Mouse (Mus musculus): Measurements from ENCODE around the gene Gga3. TPM values are rescaled to one million over a fixed set of nuclear protein-coding genes. Genes with fewer than 3 reads are reported as not detected.

The Gga3 gene
- total RNA-seq, 2 experiments from 2014 or later, result 17.8 to 19.0 TPM

DNA sequence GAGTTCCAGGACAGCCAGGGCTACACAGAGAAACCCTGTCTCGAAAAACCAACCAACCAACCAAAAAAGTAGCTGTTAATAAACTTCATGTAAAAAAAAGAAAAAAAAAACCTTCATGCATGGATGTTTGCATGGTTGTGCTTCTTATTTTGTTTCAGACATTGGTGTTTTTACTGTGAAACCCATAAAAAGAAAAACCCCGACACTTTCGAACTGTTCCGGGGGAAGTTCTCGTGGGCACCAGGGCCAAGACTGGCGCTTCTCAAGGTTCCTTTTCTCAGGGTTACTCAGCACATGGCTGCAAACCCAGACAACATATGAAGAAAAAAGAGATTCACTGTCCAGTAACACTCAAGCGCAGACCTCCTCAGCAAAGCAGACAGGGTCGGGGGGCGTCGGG is 29.0 kb upstream of the Gga3 start:
- intact Hi-C loops (cut with DNase I), result no loop called here
- no peak for DNase-seq

- intact Hi-C loops (cut with DNase I), result no loop called here
- no peak for DNase-seq
Observed at GRCm38 (mm10) chr11:115632247-115632646, 28.4 kb upstream of the Gga3 start.

GRCm38 (mm10) chr11:115631505-115631890 is 27.6 kb upstream of the Gga3 start:
- intact Hi-C loops (cut with DNase I), result no loop called here

GRCm38 (mm10) chr11:115630532-115631504 is 27.0 kb upstream of the Gga3 start:
- intact Hi-C loops (cut with DNase I), result no loop called here

More at GRCm38 (mm10) chr11:115631505-115631890, 27.6 kb upstream of the Gga3 start:
- peak; percentile 40 to 65 for DNase-seq

DNA sequence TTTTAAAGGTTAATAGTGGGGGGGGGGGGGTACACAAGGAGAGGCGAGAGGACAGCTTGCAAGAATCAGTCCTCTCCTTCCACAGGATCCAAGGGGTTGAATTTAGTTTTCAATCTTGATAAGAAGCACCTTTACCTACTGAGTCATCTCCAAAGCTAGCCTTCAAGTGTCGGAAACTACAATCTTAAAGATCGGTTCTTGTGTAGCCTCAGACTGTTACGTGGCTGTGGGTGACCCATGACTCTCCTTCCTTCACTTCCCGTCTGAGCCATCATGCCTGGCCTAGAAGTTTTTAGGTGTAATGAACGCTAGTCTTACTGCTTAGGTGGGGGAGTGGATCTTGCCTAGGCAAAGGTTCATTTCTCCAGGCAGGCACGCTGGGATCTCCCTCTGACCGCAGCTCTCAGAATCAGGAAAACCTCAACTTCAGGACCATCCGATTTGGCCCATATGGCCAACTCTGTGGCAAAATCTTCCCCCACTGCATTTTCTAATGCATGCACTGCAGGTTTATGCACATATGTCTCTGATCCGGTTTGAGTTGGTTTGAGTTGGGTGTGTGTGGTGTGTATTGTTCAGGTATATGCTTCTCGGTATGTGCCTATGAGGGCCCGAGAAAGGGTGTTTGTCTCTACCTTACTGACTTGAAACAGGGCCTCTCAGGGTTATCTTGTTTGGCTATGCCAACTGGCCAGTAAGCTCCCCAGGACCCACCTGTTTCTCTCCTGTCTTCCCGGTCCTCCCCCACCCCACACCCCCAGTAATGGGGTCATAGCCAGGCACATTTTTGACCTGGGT is 26.1 kb upstream of the Gga3 start:
- intact Hi-C loops (cut with DNase I), result no loop called here
- DNase-seq, result no peak

More at GRCm38 (mm10) chr11:115630532-115631504, 27.0 kb upstream of the Gga3 start:
- DNase-seq, result peak in 1 of 2 experiments; percentile 38

- intact Hi-C loops (cut with DNase I), result no loop called here
- DNase-seq, result no peak
Observed at GRCm38 (mm10) chr11:115628465-115629101, 24.7 kb upstream of the Gga3 start.

GRCm38 (mm10) chr11:115627705-115628464 is 24.0 kb upstream of the Gga3 start, which contains the start of gene Slc25a19:
Slc25a19 (minus strand) TSS chr11:115628295.
- DNase-seq, result peak; percentile 98
- intact Hi-C loops (cut with DNase I), result no loop called here

DNA sequence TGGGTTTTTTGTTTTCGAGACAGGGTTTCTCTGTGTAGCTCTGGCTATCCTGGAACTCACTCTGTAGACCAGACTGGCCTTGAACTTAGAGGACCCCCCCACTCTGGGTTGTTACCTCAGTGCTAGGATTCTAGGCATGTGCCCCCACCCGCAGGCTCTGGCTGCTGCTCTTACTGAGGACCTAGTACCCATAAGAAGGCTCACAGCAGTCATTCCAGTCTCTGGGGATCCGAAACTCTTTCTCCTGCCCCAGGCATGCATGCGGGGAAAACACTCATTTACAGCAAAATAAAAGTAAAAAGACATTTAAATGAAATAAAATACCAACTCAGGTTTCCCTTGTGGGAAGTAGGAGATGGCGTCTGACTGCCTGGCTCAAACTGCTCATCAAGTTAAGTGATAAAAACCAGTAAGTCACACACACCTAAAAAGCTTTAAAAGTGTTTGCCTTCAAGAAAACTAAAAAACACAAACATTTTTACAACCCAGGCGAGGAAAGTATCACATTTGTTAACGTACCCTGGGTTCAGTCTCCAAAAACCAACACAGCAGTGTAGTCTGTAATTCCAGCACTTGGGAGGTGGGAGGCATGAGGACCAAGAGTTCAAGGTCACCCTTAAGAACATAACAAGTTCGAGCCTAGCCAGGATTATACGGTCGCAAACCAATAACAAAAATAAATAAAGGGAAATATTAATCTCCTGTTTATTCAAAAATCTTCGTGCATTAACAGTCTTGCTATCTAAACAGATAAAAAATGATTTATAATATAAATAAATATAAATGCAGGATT is 23.2 kb upstream of the Gga3 start:
- DNase-seq, result no peak
- intact Hi-C loops (cut with DNase I), result no loop called here

DNA sequence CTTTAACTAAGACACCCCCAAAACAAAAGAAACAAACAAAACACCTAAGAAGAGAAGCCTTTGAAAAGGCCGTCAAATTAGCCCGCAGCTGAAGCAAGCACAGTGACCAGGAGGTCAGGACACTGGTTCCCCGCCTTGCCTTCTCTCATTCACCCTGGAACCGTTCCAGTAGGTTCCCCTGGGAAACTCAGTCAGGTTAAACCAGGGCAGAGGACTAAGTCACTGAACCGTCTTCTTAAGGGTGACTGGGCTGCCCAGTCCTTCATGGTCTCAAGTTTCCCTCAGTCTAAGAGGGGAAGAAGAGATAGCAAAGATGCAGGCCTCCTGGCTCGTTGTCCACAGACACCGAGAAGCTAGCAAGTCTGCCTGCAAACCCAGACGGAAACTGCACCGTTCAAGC is 22.0 kb upstream of the Gga3 start:
- intact Hi-C loops (cut with DNase I), result no loop called here
- DNase-seq, result peak in 1 of 2 experiments; percentile 46

DNA sequence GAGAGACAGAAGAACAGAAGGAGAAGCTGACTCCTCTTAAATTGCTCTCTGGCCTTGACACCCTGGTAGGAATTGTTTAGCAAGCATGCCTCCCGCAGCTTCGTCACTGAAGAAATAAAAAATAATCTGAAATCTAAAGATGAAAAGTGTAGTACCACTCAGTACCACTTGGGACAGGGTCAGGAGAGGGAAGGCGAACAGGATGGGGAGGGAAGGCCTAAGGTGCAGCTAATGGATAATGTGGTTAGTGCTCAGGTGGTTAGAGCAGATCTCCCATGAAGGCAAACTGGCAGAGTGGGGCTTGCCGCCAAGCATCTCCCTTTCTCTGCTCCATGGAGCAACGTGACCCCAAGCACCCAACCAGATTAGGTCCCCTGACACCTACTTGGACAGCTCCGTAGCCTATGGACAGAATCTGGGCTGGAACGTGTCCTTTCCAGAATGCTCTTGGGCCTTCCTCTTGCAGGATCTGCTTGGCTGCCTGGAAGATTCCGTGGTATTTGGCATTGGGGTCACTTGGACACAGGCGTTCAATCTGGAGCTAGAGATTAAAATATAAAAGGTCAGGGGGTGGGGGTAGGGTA is 19.7 kb upstream of the Gga3 start:
- no peak for DNase-seq
- intact Hi-C loops (cut with DNase I), result no loop called here

GRCm38 (mm10) chr11:115619949-115620348 is 16.1 kb upstream of the Gga3 start:
- intact Hi-C loops (cut with DNase I), result no loop called here
- no peak for DNase-seq

DNA sequence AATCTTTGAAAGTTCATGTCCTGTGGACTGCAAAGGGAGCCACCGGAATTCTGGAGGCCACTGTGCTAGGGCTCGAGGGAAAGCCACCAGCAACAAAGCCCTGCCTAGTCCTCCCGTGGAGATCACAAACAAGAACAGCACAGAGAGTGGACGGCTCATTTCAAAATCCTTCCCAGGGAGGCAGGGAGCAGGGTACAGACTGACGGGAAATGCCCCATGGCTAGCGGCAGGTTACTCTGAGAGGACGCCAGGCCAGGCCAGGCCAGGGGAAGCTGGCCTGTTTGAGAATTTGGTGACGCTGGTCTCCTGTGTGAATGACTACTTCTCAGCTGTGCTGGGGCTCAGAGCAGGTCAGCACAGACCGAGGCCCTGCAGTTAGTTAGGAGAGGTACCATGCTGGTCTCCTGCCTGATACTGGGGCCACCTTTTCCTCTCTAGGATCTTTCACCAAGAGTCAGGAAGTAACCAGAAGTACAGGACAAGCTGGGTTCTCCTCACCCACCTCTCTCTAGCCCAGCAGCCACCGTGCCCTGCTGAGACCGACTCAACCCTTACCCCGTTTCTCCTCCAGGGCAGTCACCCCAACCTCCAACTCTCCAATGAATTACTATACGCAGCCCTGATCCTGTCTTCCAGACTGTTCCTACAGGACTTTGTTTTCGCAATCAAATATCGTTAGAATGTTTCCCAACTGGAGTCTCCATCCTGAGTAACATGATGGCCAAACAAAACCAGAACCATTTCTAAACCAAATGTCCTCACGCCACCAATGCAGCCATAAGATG is 15.1 kb upstream of the Gga3 start:
- no peak for DNase-seq
- intact Hi-C loops (cut with DNase I), result no loop called here

GRCm38 (mm10) chr11:115618001-115618400 is 14.2 kb upstream of the Gga3 start:
- DNase-seq, result no peak
- intact Hi-C loops (cut with DNase I), result no loop called here

- intact Hi-C loops (cut with DNase I), result no loop called here
- DNase-seq, result no peak
Observed at GRCm38 (mm10) chr11:115616893-115617292, 13.0 kb upstream of the Gga3 start.

- intact Hi-C loops (cut with DNase I), result no loop called here
- no peak for DNase-seq
Observed at GRCm38 (mm10) chr11:115616371-115616770, 12.5 kb upstream of the Gga3 start.

GRCm38 (mm10) chr11:115615875-115616274 is 12.0 kb upstream of the Gga3 start:
- peak in 1 of 2 experiments; percentile 29 for DNase-seq
- intact Hi-C loops (cut with DNase I), result no loop called here

- peak; percentile 39 to 54 for DNase-seq
- intact Hi-C loops (cut with DNase I), result no loop called here
Observed at GRCm38 (mm10) chr11:115615108-115615825, 11.4 kb upstream of the Gga3 start.

Measured in heart, postnatal 14 days (tissue).